Mouse (Mus musculus): Measurements from ENCODE around the gene Zfhx3. TPM values are rescaled to one million over a fixed set of nuclear protein-coding genes. Genes with fewer than 3 reads are reported as not detected.

The Zfhx3 gene
- polyA plus RNA-seq, 1 experiment from 2014 or later = 65.9 TPM

- no peaks in the 10 kb centered on the region for H3K27me3 ChIP-seq
- no peak for ATAC-seq
- H3K27ac ChIP-seq = no peak overlapping the region
- H3K4me3 ChIP-seq (replicated peaks) = no peak overlapping the region
- no peak overlapping the region for H3K4me2 ChIP-seq (replicated peaks)
- 40% methylated on average over 7 of the region's 7 CpGs for WGBS
- no peaks in the 10 kb centered on the region for H3K36me3 ChIP-seq
- H3K4me1 ChIP-seq (replicated peaks) = peaks cover 20% of the 10 kb centered on the region
- H3K9me3 ChIP-seq = no peaks in the 10 kb centered on the region
- H3K9ac ChIP-seq (replicated peaks) = no peak overlapping the region
Observed at GRCm38 (mm10) chr8:108574101-108574500, 631.7 kb downstream of the Zfhx3 start.

GRCm38 (mm10) chr8:108577571-108577970, 635.1 kb downstream of the Zfhx3 start:
- H3K9me3 ChIP-seq = no peaks in the 10 kb centered on the region
- H3K27ac ChIP-seq = peak overlapping the region; percentile 54
- peaks cover 20% of the 10 kb centered on the region for H3K4me1 ChIP-seq (replicated peaks)
- H3K36me3 ChIP-seq = no peaks in the 10 kb centered on the region
- H3K9ac ChIP-seq (replicated peaks) = no peak overlapping the region
- no peak overlapping the region for H3K4me3 ChIP-seq (replicated peaks)
- no peak overlapping the region for H3K4me2 ChIP-seq (replicated peaks)
- peak; percentile 56 for ATAC-seq
- WGBS = 28% methylated on average over 7 of the region's 7 CpGs
- H3K27me3 ChIP-seq = no peaks in the 10 kb centered on the region; the same call in 1 of the 2 replicates

- WGBS = 52% methylated on average over 10 of the region's 10 CpGs
- ATAC-seq = peak; percentile 84
- no peak overlapping the region for H3K4me2 ChIP-seq (replicated peaks)
Observed at GRCm38 (mm10) chr8:108578388-108578787, 635.9 kb downstream of the Zfhx3 start.

GRCm38 (mm10) chr8:108579808-108580207, 637.4 kb downstream of the Zfhx3 start:
- ATAC-seq = no peak
- no peak overlapping the region for H3K27ac ChIP-seq
- 66% methylated on average over 9 of the region's 9 CpGs for WGBS

More at GRCm38 (mm10) chr8:108578388-108578787, 635.9 kb downstream of the Zfhx3 start:
- Histone ChIP-seq H3K4me3 (replicated peaks) (no peak overlapping the region), H3K4me1 (replicated peaks) (peaks cover 20% of the 10 kb centered on the region), H3K9me3 (no peaks in the 10 kb centered on the region), H3K36me3 (no peaks in the 10 kb centered on the region), H3K27ac (peak overlapping the region; percentile 74), H3K27me3 (no peaks in the 10 kb centered on the region; the same call in 1 of the 2 replicates), H3K9ac (replicated peaks) (0 out of 2 replicates have a peak overlapping the region, but pooled peaks have one; percentile 1)

GRCm38 (mm10) chr8:108580364-108580763, 637.9 kb downstream of the Zfhx3 start:
- Histone ChIP-seq H3K36me3 (no peaks in the 10 kb centered on the region), H3K27ac (no peak overlapping the region), H3K9ac (replicated peaks) (no peak overlapping the region), H3K9me3 (no peaks in the 10 kb centered on the region), H3K27me3 (no peaks in the 10 kb centered on the region; the same call in 1 of the 2 replicates), H3K4me2 (replicated peaks) (no peak overlapping the region), H3K4me1 (replicated peaks) (peaks cover 20% of the 10 kb centered on the region), H3K4me3 (replicated peaks) (no peak overlapping the region)
- WGBS = 96% methylated on average over 5 of the region's 5 CpGs
- no peak for ATAC-seq

More at GRCm38 (mm10) chr8:108579808-108580207, 637.4 kb downstream of the Zfhx3 start:
- H3K4me2 ChIP-seq (replicated peaks) = no peak overlapping the region
- H3K4me3 ChIP-seq (replicated peaks) = no peak overlapping the region
- H3K4me1 ChIP-seq (replicated peaks) = peaks cover 20% of the 10 kb centered on the region
- H3K27me3 ChIP-seq = no peaks in the 10 kb centered on the region; the same call in 1 of the 2 replicates
- H3K36me3 ChIP-seq = no peaks in the 10 kb centered on the region
- no peak overlapping the region for H3K9ac ChIP-seq (replicated peaks)
- H3K9me3 ChIP-seq = no peaks in the 10 kb centered on the region

GRCm38 (mm10) chr8:108581557-108581956, 639.1 kb downstream of the Zfhx3 start:
- WGBS = 66% methylated on average over 6 of the region's 6 CpGs
- Histone ChIP-seq H3K27ac (no peak overlapping the region), H3K4me1 (replicated peaks) (peaks cover 20% of the 10 kb centered on the region), H3K4me2 (replicated peaks) (no peak overlapping the region), H3K9me3 (no peaks in the 10 kb centered on the region), H3K36me3 (no peaks in the 10 kb centered on the region), H3K27me3 (no peaks in the 10 kb centered on the region; the same call in 1 of the 2 replicates), H3K4me3 (replicated peaks) (no peak overlapping the region), H3K9ac (replicated peaks) (no peak overlapping the region)
- no peak for ATAC-seq

- H3K36me3 ChIP-seq = no peaks in the 10 kb centered on the region
- peaks cover 17% of the 10 kb centered on the region for H3K4me1 ChIP-seq (replicated peaks)
- no peak for ATAC-seq
- no peak overlapping the region for H3K4me3 ChIP-seq (replicated peaks)
- no peak overlapping the region for H3K4me2 ChIP-seq (replicated peaks)
- no peaks in the 10 kb centered on the region; the same call in 1 of the 2 replicates for H3K27me3 ChIP-seq
- no peak overlapping the region for H3K9ac ChIP-seq (replicated peaks)
- no peaks in the 10 kb centered on the region for H3K9me3 ChIP-seq
- 75% methylated on average over 3 of the region's 3 CpGs for WGBS
- no peak overlapping the region for H3K27ac ChIP-seq
Observed at GRCm38 (mm10) chr8:108582251-108582650, 639.8 kb downstream of the Zfhx3 start.

GRCm38 (mm10) chr8:108583261-108583660, 640.8 kb downstream of the Zfhx3 start:
- Histone ChIP-seq H3K4me1 (replicated peaks) (peaks cover 8% of the 10 kb centered on the region), H3K27ac (no peak overlapping the region), H3K36me3 (no peaks in the 10 kb centered on the region), H3K27me3 (no peaks in the 10 kb centered on the region; the same call in 1 of the 2 replicates), H3K4me3 (replicated peaks) (no peak overlapping the region), H3K9ac (replicated peaks) (no peak overlapping the region), H3K4me2 (replicated peaks) (no peak overlapping the region), H3K9me3 (no peaks in the 10 kb centered on the region)
- no peak for ATAC-seq
- WGBS = 90% methylated on average over 4 of the region's 4 CpGs

- no peak overlapping the region for H3K4me2 ChIP-seq (replicated peaks)
- H3K9ac ChIP-seq (replicated peaks) = no peak overlapping the region
- no peaks in the 10 kb centered on the region; the same call in 1 of the 2 replicates for H3K27me3 ChIP-seq
- no peak overlapping the region for H3K4me3 ChIP-seq (replicated peaks)
- no peak overlapping the region for H3K27ac ChIP-seq
- 93% methylated on average over 9 of the region's 9 CpGs for WGBS
- peaks cover under 1% of the 10 kb centered on the region; the same call in 1 of the 2 replicates for H3K4me1 ChIP-seq (replicated peaks)
- no peak for ATAC-seq
- H3K36me3 ChIP-seq = no peaks in the 10 kb centered on the region
- no peaks in the 10 kb centered on the region for H3K9me3 ChIP-seq
Observed at GRCm38 (mm10) chr8:108583867-108584661, 641.6 kb downstream of the Zfhx3 start.

- ATAC-seq = no peak
- H3K36me3 ChIP-seq = no peaks in the 10 kb centered on the region
- H3K4me2 ChIP-seq (replicated peaks) = no peak overlapping the region
- no peaks in the 10 kb centered on the region for H3K4me1 ChIP-seq (replicated peaks)
- H3K27ac ChIP-seq = no peak overlapping the region
- 84% methylated on average over 4 of the region's 4 CpGs for WGBS
- H3K4me3 ChIP-seq (replicated peaks) = no peak overlapping the region
- no peaks in the 10 kb centered on the region for H3K9me3 ChIP-seq
- H3K27me3 ChIP-seq = no peaks in the 10 kb centered on the region; the same call in 1 of the 2 replicates
- H3K9ac ChIP-seq (replicated peaks) = no peak overlapping the region
Observed at GRCm38 (mm10) chr8:108584662-108584978, 642.2 kb downstream of the Zfhx3 start.

- H3K36me3 ChIP-seq = no peaks in the 10 kb centered on the region
- 0 out of 2 replicates have a peak, but pooled peaks cover 3% of the 10 kb centered on the region for H3K27me3 ChIP-seq
- no peak overlapping the region for H3K9ac ChIP-seq (replicated peaks)
- ATAC-seq = no peak
- peaks cover 16% of the 10 kb centered on the region for H3K4me1 ChIP-seq (replicated peaks)
- no peak overlapping the region for H3K4me3 ChIP-seq (replicated peaks)
- no peak overlapping the region for H3K4me2 ChIP-seq (replicated peaks)
- 92% methylated on average over 7 of the region's 7 CpGs for WGBS
- H3K27ac ChIP-seq = no peak overlapping the region
- no peaks in the 10 kb centered on the region for H3K9me3 ChIP-seq
Observed at GRCm38 (mm10) chr8:108591037-108591436, 648.6 kb downstream of the Zfhx3 start.

- Histone ChIP-seq H3K9me3 (no peaks in the 10 kb centered on the region), H3K36me3 (no peaks in the 10 kb centered on the region), H3K27me3 (0 out of 2 replicates have a peak, but pooled peaks cover 3% of the 10 kb centered on the region), H3K4me3 (replicated peaks) (no peak overlapping the region), H3K4me2 (replicated peaks) (no peak overlapping the region), H3K9ac (replicated peaks) (no peak overlapping the region), H3K27ac (no peak overlapping the region), H3K4me1 (replicated peaks) (peaks cover 16% of the 10 kb centered on the region)
- ATAC-seq = no peak
- WGBS = 96% methylated on average over 11 of the region's 11 CpGs
Observed at GRCm38 (mm10) chr8:108592028-108592724, 649.7 kb downstream of the Zfhx3 start.
